Mouse (Mus musculus) cerebellum, adult 9-10 months (tissue): ENCODE data around the gene Vps26c.

Source experiments
- DNase-seq: peaks from one replicate; pipeline ENCODE4 v3.0.0; 2022

Gene Vps26c

DNA sequence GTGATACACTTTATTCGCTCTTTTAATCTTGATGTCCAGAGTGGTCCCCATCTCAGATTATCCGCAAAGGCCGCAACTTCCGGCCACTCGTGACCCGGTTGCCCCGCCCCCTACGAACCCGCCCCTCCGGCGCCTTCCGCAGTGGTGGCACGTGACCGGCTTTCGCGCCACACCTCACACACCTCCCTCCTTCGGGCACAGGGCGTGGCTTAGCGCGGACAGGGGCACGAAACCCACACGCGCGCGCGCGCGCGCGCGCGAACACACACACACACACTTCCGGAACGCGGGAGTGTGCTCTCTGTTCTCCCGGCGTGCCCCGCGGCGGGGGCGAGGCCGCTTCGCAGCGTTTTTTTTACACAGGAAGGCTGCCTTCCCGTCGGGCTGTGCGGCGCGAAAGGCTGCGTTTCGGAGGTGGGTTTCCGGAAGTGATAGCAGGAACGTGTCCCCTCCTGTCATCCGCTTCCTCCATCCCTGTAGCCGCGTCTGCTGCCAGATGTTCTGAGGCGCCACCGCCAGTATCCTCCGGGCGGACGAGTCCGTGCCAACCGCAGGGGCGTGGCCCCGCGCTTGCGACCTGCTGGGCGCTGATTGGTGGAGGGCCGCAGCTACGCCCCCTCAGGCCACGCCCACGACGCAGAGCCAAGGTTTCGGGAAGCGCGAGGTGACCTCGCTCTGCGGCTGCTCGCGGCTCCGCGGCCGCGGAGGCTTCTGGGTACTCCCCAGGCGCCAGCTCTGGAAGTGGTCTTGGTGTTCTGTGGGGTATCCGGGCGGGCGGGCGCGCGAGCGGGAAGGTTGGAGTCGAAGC, at the start of gene Vps26c:
Gene Vps26c, minus strand, starts transcription at position 487 of the 808 bp plus-strand sequence.
- peak; percentile 95 for DNase-seq

DNA sequence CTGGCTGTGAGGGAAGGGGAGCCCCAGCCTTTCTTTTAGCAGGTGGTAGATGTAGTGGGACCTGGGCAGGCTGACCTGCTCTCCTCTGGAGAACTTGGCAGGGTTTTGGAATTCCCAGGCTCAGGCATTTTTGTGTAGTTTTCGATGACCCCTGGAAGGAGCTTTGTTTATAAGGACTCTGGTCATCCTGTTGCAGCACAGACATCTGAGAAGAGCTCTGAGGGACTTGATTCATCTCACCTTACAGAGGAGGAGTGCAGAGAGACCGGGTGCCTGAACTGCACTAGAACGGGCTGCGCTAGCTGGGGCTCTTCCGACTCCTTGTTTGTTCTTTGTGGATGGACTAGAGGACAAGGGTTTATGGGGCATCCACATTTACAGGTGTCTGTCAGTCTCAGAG, 49.1 kb upstream of the Vps26c start:
- no peak for DNase-seq

DNA sequence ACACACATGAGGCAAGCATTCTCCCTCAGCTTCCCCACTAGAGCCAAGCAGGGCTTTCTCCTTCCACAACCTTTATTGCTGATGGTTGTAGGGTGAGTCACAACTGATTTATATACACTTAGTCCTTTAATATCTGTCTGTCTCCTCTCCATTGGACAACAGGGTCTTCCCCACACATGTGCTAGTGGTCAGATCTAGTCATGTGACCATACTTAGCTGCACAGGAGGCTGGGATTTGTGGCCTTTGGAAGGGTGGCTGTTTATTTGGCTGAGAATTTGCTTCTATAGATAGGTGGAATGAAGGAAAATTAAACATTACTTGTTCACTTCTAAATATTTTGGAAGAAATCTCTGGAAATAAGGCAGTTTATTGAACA, 48.1 kb upstream of the Vps26c start:
- no peak for DNase-seq

DNA sequence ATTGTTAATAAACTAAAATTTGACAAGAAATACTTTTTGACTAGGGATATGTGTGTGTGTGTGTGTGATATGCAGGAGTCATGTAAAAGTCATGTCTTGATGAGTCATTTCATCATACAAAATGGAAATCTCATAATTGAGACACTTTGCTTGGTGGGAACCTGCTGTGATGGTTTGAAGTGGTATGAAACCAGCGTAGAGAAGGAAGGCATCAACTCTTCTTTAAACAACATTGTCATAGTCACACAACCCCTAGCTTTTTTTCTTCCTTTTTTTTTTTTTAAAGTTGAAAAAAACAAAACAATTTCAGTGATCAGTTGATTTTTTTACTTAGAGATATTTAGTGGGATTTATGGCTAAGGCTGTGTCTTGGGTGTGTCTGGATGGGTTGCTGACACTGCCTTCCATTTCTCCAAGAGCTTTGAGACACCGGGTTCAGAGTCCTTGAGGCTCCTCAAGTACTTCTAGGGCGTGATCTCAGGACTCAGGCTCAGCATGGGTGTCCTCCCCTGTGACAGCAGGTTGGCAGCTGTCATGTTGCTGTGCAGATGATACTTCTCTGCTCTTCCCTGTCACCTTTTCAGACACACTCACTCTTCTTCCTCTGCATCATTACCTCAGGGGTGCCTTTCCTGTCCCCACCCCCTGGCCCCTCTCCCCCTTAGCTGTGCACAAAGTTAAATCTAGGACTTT, 47.5 kb upstream of the Vps26c start:
- no peak for DNase-seq

DNA sequence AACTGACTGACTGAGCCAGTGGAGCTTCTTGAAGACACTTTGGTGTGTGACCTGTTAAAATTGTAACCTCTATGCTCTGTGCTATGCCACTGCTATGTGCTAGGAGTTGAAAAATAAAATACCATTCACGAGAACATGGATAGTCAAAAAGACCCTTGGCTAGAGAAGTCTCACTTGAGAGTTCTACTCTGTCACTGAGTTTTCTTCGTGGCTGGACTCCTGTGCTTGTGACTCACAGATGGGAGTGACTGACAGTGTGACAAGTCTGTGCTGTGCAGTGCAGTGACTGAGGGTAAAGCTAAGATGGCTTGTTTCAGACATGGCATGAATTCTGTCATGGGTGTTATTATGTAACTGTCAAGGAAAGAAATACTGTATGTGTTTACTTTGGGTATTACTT, 45.8 kb upstream of the Vps26c start:
- DNase-seq, result no peak

DNA sequence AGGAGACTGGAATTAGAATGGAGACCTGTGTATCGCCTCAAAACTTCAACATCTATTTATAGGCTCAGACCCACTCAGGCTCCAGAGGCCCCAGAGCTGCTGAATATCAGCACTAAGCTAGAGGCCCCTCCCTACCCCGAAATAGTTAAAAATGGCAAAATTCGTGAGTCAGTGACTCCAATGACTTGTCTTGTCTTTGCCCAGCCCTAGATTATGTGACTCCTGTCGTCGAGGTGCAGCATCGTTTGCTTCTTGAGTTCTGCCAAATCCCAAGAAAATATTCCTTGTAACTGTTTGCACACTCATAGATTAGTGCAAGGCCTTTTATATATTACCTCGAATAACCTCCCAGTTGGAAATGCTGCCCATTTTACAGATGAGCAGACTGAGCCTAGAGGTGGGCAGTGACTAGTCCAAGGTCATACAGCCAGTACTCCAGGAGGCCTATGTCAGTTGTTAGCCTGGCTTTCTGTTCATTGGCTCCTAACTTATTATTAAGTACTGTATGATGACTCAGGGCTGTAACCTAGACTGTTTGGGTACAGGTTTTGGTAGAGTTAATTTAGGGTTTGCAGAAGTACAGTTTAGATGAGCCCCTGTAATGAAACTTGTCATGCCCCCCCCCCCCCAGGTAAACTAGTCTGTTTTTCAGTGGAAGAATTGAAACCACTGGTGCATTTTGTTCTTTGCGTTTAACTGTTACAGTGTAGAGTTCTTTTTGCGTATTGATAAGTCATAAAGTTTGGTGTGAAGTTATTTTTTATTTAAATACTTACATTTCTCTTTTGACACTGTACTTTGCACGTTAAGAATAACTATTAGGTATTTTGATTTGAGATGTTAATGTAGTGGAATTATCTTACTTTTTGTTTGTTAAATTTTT, 44.7 kb upstream of the Vps26c start:
- DNase-seq, result peak; percentile 61

DNA sequence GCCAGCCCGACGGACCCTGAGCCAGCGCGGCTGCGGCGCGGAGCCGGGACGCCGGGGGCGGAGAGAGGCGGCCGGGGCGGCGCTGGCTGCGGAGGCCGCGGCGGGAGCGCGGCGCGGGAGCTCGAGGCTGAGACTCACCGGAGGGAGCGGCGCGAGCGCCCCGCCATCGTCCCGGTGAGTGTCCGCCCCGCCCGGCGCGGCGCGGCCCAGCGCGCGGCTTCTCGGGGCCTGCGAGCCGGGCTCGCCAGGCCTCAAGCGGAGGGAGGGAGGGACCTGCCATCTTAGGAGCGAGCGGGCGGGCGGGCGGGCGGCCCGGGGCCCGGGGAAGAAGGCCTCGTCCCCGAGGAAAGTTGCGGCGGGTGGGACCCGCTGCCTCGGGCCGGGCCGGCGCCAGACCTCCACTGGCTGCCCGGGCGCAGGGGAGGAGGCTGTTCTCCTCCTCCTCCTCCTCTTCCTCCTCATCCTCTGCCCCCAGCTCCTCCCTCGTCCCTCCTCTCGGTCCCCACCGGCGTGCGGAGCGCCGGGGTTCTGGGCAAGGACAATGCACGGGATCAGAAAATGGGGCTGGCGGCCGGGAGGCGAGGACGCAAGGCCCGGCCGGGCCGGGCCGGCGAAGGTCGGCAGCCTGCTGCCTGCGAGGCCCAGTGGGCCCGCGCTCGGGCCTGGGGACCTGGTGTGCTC, 43.9 kb upstream of the Vps26c start:
- DNase-seq, result peak; percentile 64

DNA sequence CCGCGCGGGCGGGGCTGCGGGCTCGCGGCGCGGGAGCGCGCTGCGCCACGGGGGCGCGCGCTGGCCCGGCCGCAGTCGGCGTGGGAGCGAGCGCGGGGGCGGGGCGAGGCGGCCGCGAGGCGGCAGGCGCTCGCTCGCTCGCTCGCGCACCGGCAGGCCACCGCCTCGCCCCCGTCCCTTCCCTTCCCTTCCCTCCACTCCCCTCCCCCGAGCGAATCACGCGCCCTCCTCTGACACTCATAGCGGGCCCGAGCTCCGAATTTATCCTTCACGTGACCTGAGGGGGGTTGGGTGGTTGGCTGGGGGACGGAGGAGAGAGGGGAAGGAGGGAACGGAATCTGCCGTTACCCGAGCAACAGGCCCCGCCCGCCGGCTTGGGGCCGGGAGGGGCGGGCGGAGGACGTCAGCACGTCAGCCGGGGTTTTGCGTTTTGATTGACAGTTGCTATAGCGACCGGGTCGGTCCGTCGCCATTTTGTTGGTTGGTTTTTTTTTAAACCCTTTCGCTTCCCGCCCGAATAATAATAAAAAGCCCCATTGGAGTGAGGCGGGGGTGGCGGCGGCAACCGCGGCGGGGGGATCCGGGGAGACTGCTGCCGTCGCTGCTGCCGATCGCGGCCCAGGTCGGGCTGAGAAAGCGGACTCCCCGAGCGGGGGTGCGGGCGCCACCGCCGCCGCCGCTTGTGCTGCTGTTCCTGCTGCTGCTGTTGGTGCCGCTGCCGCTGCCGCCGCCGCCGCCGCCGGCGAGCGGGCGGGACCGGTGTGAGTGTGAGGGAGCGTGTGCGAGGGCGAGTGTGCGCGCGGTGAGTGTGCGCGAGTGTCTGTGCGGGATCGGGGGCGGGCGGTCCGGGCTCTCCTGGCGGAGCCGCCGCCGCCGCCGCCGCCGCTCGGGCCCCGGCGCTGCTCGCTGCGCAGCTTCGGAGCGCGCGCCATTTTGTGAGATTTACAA, 42.9 kb upstream of the Vps26c start, which contains the start of gene Dyrk1a:
Gene Dyrk1a, plus strand, starts transcription at position 782 of the 948 bp plus-strand sequence.
- peak; percentile 99 for DNase-seq

DNA sequence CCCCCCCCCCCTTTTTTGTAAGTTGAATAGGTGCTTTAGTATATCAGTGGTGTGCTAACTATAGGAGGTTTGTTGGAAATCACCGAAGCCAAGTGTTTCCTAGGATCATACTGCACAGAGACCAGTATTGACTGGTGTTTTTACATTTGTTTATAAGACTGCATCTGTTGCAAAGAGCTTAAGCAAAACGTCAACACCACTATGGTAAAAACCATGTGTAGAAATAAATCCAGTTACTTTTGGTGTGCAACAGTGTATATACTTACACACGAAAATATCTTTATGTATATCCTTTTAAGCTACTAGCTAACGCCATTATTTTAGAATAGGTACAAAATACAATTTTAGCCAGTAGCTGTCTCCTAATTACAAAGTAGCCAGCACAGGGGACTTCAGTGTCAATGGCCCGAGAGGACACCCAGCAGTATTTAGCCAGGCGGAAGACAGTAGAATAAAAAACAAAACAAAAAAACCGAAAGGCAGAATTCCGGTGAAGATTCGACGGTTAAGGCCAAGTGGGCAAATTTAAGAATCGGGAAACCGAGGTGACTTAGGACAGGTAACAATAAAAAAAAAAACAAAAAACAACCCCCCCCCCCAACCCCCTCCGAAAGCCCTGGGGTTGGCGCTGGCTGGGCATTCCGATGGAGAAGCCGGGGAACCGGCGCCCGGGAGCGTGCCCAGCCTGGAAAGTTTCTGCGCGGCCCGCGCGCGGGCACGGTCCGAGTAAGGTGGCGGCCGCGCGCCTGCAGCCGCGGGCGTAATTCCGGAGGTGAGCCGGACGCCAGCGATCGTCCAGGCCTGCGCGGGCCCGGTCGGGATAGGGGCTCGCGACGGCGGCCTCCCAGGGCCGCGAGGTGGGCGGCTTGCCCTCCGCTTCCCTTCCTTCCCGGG, 42.0 kb upstream of the Vps26c start:
- DNase-seq, result peak; percentile 85

DNA sequence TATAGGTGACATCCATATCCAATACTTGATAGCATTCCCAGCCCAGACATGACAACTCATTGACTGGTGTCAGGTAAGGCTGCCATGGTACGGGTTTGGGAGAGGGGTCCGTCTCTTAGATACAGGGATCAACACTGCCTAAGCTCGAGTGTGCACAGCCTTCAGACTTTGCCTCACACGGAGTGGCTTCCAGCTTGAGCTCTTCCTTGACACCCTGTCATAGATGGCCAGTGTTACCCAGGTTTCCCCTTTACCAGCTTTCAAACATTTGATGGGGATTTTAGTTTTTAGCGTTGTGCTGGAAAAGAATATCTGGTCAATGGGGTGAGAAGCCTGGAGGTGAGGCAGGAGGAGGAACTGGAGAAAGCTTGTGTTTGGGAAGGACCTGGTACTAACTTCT, 41.1 kb upstream of the Vps26c start:
- peak; percentile 57 for DNase-seq

DNA sequence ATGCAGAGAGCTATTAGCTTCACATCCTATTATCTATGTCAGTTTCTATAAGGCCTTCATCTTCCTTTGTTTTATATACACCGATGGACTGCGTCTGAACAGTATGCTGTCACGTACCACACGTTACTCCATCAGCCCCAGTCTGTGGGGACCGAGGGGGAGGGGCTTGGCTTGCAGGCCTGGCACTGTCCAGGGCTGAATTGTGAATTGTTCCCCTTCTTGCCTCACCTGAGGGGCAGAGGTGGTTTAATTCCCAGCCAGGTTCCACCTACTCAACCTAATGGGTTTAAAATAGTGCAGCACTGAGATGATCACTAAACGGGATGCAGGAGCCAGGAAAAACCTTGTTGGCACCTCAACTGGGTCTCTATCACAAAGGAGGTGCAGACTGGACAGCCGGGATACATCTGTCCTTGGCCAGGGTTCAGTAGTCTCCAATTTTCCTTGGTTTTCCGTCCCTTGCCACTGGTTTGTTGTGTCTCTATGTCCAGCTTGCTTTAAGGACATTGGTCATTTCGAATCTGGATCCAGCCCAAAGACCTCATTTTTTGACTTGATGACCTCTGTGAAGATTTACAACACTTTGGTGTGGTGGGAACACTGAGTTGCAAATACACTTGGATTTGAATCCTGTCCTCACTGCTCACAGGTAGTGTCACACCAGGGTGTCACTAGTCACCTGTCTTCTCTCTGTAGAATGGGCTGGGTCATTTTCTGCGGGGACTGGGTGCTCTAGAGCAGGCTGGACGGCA, 40.4 kb upstream of the Vps26c start:
- peak; percentile 63 for DNase-seq

DNA sequence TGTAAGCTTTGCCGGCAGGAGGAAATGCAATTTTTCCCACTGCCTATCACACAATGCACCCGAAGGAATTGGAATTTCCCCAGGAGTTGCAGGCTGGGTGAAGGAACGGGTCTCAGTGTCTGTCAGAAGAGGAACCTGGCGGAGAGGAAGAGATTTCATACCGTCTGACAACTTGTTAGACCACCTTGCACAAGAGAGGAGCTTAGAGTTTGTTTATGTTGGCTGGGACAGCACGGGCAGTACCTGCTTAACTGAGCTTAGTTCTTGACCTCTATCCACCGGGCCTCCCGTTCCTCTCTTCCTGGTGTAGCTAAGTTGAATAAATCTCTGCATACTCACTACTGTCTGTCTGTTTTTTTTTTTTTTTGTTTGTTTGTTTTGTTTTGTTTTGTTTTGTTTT, 39.5 kb upstream of the Vps26c start:
- DNase-seq, result no peak

DNA sequence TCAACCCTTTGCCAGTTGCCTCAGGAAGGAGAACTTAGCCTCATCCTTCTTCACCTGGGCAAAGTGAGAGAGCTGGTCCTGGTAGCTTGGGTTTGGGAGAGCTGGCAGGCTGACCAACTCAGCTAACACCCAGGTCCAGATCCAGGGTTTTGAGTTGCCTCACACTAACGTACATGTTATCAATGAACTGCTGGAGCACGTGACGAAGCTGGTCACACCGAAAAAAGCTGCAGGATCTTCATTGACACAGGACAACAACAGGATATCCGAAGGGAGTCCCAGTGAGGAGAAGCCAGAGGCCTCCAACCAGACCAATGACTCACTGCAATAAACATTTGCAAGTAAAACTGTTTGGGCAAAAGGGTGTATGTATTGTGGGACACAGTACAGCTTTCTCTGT, 34.0 kb upstream of the Vps26c start:
- no peak for DNase-seq

DNA sequence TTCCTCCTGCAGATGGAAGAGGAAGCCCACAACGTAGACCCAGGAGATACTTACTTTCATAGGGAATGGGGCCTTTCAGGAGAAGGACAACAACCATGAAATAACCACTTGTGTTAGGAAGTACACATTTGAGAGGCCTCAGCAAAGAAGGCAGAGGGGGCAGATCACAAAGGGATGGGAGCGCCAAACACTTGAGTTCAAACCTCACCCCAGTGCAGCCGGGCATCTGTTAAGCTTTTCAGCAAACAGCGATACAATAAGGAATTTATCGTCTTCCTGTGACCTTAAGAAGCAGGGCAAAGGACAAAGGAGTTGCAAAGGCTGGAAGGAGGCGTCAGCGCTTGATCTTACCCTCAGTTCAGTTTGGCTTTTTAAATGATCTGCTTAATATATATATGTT, 33.2 kb upstream of the Vps26c start:
- no peak for DNase-seq

DNA sequence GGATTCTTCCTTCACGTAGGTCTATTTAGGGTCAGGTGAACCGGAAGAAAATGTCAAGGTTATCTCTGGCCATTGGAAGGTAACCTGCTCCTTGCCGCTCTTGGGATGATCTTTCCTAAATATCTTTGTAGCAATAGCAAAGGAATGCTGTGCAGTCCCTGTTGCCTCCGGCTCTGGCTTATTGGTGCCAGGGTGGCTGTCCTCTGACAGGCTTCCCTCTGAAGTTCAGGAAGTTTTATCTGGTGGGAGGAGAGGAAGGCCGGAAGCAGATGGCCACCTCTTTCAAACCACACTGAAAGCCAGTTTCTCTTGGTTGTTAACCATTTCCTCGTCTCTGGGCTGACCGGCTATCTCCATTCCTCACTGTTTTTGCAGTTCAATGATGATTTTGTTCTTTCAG, 32.7 kb upstream of the Vps26c start:
- no peak for DNase-seq

DNA sequence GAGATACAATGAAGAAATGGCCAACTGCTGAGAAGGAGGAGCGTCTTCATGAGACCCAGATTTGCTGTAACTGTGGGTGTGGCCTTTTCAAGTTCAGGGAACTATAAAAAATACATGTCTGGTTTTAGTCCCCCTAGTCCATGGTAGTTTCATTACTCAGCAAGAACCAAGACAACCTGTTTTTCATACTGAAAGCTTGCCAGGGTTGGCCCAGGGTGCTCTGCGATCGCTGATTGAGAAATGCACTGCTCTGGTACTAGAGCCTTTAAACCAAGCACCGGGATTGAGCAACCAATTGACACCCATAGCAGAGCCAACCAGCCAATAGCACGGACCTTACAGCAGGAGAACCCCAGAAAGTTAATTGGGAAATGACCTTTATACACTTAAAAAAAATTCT, 29.6 kb upstream of the Vps26c start:
- DNase-seq, result no peak

DNA sequence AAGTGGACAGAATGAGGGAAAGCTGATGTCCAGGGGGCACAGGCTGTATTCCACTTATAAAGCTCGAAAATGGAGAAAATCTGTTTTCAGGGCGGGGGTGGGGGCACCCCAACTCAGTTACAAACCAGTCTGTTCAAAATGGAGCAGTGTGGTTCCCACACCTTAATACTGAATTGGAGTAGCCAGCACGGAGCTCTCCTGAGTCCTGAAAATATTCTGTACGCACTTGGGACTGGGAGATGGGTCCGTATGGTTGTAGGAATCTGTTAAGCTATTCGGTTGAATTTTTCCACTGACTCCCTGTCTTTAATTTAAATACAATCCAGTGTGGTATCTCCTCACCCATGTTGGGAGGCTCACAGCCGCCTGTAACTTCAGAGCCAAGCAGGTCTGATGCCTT, 28.7 kb upstream of the Vps26c start:
- no peak for DNase-seq

DNA sequence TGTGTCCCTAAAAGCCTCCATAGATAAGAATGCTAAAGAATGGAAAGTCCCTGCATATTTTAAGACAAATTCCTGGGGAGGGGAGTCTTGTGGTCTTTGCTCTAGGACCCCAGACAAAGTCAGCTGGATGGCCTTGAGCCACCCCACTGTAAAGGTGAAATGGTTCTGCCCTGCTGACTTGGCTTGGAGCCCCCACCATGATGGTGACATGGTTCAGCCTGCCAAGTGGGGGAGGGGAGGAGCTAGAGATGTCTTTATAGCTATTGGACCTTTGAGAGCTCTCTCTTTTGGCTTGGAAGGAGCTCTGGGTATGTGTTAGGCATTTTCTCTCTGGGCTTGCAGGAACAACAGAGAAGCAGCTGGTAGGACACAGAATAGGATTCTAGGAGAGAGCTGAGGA, 25.3 kb upstream of the Vps26c start:
- DNase-seq, result no peak

DNA sequence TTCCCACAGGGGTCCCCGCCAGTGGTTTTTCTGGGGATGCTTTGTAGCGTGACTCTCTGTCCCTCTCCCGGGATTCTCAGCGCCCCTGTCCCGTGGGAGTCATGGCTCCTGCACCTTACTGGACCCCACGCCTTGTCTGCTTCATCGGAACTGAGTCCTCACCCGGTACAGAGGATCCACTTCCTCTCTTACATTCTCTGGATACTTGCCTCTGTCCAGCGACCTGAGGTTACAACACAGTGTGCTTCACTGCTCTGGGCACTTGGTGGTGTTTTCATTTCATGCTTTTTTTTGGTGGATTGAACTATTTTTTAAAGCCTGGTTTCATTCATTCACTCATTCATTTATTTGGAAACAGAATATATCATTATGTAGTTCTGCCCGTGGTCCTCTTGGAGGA, 23.2 kb upstream of the Vps26c start:
- no peak for DNase-seq
